Mouse (Mus musculus) lung, embryonic 14.5 days (tissue): ENCODE data around the gene Mrpl52. TPM values are rescaled to one million over a fixed set of nuclear protein-coding genes. Genes with fewer than 3 reads are reported as not detected.

Source experiments
- ATAC-seq: fragments of 200-750 bp; cut with Nextera tagmentation; 2 replicates; pipeline ENCODE4 v1.8.0; 2017; ENCODE audit warnings: mild to moderate bottlenecking, moderate TSS enrichment, moderate library complexity; ENCODE audit not compliant: insufficient read depth
- DNase-seq: peaks from one replicate; pipeline ENCODE4 v3.0.0-alpha.2; 2015
- H3K27ac ChIP-seq: fragments of 300-500 bp; sonication (generic); 2 replicates; pipeline ENCODE4 v1.5.1; 2014; ENCODE audit warnings: low read depth, mild to moderate bottlenecking, moderate library complexity
- H3K27me3 ChIP-seq: fragments of 300-500 bp; sonication (generic); 2 replicates; pipeline ENCODE4 v1.6.1; 2014; ENCODE audit warnings: low read length, control low read depth; ENCODE audit not compliant: insufficient read depth
- H3K36me3 ChIP-seq: fragments of 300-500 bp; sonication (generic); 2 replicates; pipeline ENCODE4 v1.6.1; 2014; ENCODE audit warnings: control low read depth; ENCODE audit not compliant: insufficient read depth
- H3K4me1 ChIP-seq: fragments of 300-500 bp; sonication (generic); 2 replicates; pipeline ENCODE4 v1.6.1; 2014; ENCODE audit warnings: antibody characterized with exemption, control low read depth; ENCODE audit not compliant: insufficient read depth
- H3K4me2 ChIP-seq: fragments of 300-500 bp; sonication (generic); 2 replicates; pipeline ENCODE4 v1.6.1; 2014; ENCODE audit warnings: mild to moderate bottlenecking
- H3K4me3 ChIP-seq: fragments of 300-500 bp; sonication (generic); 2 replicates; pipeline ENCODE4 v1.5.1; 2014; ENCODE audit warnings: low read depth, low read length
- H3K9ac ChIP-seq: fragments of 300-500 bp; sonication (generic); 2 replicates; pipeline ENCODE4 v1.6.1; 2014
- H3K9me3 ChIP-seq: fragments of 300-500 bp; sonication (generic); 2 replicates; pipeline ENCODE4 v1.6.1; 2016; ENCODE audit warnings: low read depth, low read length, control low read depth
- CTCF ChIP-seq: IDR thresholded peaks from 2 replicates; pipeline ENCODE4 v1.5.1; 2016; ENCODE audit warnings: antibody characterized with exemption, low read depth
- WGBS: fragments of 180-500 bp; shearing (Covaris S2); extraction: QIAGEN DNeasy Blood & Tissue Kit; methylation state at CpG from one replicate; pipeline ENCODE4 v1.1.7; 2014; 5-methylcytosine and 5-hydroxymethylcytosine counted together
- polyA plus RNA-seq: library from polyadenylated mRNA; unstranded; fragments of >200 nt; fragmentation: Nextera tagmentation; extraction: Ambion mirVana; gene quantifications from 2 replicates; pipeline ENCODE4 v1.2.1, GENCODE M21; 2014

Gene Mrpl52
- polyA plus RNA-seq, 1 experiment from 2014 or later, result 274 TPM

DNA sequence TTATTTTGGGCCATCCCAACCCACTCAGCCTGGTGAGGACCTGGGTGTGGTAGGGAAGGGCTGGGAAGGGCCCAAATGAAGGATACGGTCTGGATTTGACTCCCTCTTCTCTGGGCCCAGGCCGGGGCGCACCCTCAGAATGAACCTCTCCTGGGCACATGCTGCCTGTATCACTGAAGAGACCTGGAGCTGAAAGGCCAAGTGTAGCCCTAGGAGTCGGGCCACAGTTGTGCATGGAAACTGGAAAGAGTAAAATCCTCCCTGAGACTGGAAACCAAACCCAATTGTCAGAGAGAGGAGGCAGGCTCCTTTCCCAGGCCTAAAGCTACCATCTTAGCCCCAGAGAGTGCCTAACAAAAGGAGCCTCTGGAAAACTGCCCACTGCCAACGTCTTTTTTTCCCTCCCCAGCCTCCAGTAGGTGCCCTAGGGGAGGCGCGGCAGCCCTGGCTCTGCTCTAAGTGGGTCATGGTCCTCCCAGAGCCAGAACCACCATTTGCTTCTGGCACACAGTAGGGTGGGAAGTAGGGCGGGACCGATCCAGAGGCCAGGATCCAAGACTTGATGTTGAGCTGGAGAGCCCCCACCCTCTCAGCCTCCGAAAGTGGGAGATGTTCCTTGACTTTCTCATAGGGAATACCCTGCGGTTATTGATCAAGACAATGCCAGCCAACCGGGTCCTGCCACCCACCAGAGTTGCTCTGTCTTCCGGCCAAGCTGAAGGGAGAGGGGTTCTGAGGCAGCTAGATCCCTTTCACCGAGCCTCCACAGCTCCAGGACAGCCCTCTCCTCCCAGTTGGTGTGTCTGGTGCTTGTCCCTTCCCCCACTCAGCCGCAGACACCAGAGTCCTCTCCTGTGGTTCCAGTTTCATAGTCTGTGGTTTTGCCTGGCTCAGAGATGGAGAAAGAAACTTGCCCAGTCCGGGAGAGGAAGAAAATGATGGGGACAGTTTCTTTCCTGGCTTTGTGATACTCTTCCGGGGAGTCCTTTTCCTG is 6.4 kb downstream of the Mrpl52 start:
- Histone ChIP-seq H3K4me1 (peaks cover 33% of the 10 kb centered on the region), H3K27ac (peak overlapping the region; percentile 99), H3K9ac (peak overlapping the region; percentile 98), H3K4me2 (peak overlapping the region; percentile 94), H3K27me3 (no peaks in the 10 kb centered on the region), H3K36me3 (peaks cover 37% of the 10 kb centered on the region), H3K9me3 (no peaks in the 10 kb centered on the region), H3K4me3 (peak overlapping the region; percentile 90)
- 20% methylated on average over 17 of the region's 17 CpGs for WGBS
- no peak for ATAC-seq
- no peak for TF ChIP-seq CTCF
- peak; percentile 53 for DNase-seq

DNA sequence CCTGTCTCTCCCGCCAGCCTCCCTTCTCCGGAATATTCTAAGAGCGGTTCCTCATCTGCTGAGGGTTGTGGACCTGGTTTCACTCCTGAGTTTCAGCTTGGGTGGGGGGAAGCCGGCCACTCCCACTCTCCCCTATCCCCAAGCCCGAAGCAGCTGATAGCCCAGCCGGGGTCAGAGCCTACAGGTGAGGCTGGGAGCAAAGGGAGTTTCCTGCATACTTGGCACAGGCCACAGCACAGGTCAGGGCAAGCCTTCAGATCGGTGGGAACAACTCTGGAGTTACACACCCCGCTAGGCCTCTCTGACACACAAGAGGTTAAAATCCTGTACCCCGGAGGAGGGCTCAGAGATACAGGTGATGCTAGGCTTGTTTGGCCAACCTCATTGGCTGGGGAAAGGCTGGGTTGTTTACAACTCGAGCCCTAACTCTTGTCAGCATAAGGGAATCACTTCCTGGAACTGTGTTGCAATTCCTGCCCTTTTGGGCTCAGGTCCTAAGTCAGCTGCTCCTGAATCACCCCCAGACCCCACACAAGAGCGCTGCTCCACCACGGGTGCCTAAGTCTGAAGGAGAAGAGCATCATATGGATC is 7.3 kb downstream of the Mrpl52 start:
- Histone ChIP-seq H3K4me1 (peaks cover 32% of the 10 kb centered on the region), H3K27ac (peak overlapping the region; percentile 99; the same call in 1 of the 2 replicates), H3K27me3 (no peaks in the 10 kb centered on the region), H3K36me3 (peaks cover 46% of the 10 kb centered on the region), H3K4me2 (peak overlapping the region; percentile 94), H3K9me3 (no peaks in the 10 kb centered on the region), H3K4me3 (peak overlapping the region; percentile 90), H3K9ac (peak overlapping the region; percentile 98)
- no peak for TF ChIP-seq CTCF
- ATAC-seq (no peak), DNase-seq (no peak)
- 46% methylated on average over 12 of the region's 12 CpGs for WGBS

DNA sequence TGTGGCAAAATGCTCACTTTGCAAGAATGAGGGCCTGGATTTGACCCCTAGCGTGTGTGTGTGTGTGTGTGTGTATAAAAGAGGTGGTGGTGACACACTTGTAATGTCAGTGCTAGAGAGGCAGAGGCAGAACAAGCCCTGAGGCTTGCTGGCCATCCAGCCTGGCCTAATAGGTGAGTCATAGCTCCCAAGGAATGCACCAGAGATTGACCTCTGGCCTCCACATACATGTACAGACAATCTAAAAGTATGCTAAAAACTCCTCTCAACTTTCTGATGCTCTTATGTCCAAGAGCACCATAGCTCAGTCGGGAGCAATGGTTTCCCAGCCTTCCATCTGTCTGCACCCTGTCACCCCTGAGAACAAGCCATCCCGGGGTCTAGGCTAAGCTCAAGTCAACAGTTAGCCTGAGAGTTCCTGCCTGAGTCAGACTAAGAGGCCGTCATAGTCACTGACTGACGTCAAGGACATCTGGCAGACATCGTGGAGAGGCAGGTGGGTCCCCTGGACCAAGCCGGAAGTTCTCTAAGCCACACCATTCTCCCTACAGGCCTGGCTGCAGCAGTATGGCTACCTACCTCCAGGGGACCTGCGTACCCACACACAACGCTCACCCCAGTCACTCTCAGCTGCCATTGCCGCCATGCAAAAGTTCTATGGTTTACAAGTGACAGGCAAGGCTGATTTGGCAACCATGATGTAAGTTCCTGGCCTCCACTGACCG is 8.6 kb downstream of the Mrpl52 start:
- H3K4me2 ChIP-seq, result no peak overlapping the region
- no peak overlapping the region for H3K9ac ChIP-seq
- no peak overlapping the region for H3K4me3 ChIP-seq
- peaks cover 55% of the 10 kb centered on the region for H3K36me3 ChIP-seq
- TF ChIP-seq CTCF, result 0 out of 2 replicates have a peak, but pooled peaks have one; percentile 5
- no peak for ATAC-seq
- WGBS, result 72% methylated on average over 11 of the region's 11 CpGs
- H3K4me1 ChIP-seq, result peaks cover 21% of the 10 kb centered on the region
- H3K27ac ChIP-seq, result no peak overlapping the region
- no peak for DNase-seq
- H3K27me3 ChIP-seq, result no peaks in the 10 kb centered on the region
- no peaks in the 10 kb centered on the region for H3K9me3 ChIP-seq

DNA sequence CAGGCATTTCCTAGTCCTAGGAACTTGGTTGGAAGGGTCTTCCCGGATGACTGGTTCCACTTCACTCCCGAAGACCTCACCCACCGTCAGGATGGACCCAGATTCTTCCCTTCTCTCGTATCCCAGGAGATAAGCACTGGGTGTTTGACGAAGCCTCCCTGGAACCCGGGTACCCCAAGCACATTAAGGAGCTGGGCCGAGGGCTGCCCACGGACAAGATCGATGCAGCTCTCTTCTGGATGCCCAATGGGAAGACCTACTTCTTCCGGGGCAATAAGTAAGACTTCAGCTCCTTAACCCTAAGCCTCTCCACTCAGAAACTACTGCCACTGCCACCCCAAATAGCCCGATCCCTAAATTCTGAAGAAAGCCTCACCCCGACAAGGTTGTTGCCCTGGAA is 12.4 kb downstream of the Mrpl52 start:
- Histone ChIP-seq H3K27ac (no peak overlapping the region), H3K9me3 (no peaks in the 10 kb centered on the region), H3K36me3 (peaks cover 69% of the 10 kb centered on the region), H3K4me2 (no peak overlapping the region), H3K4me1 (peaks cover 11% of the 10 kb centered on the region), H3K4me3 (no peak overlapping the region), H3K27me3 (no peaks in the 10 kb centered on the region), H3K9ac (no peak overlapping the region)
- WGBS, result 84% methylated on average over 12 of the region's 12 CpGs
- no peak for TF ChIP-seq CTCF
- ATAC-seq (no peak), DNase-seq (no peak)

DNA sequence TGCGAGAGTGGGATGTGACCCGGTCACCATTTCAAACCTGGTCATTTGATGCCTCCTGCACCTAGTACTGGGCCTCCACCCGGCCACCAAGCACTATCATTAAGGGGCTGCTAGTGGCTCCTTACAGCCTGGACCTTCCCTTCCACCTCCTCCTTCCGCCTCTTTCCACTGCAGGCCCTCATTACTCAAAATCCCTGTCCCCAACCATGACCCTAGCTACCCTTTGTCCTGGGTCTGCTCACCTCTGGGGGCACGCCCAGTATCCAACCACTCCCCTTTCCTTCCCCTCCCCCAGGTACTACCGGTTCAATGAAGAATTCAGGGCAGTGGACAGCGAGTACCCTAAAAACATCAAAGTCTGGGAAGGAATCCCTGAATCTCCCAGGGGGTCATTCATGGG is 12.9 kb downstream of the Mrpl52 start:
- Histone ChIP-seq H3K27ac (no peak overlapping the region), H3K27me3 (no peaks in the 10 kb centered on the region), H3K4me2 (no peak overlapping the region), H3K4me3 (no peak overlapping the region), H3K9me3 (no peaks in the 10 kb centered on the region), H3K36me3 (peaks cover 71% of the 10 kb centered on the region), H3K9ac (no peak overlapping the region), H3K4me1 (peaks cover 6% of the 10 kb centered on the region)
- DNase-seq (no peak), ATAC-seq (no peak)
- no peak for TF ChIP-seq CTCF
- WGBS, result 66% methylated on average over 7 of the region's 7 CpGs

DNA sequence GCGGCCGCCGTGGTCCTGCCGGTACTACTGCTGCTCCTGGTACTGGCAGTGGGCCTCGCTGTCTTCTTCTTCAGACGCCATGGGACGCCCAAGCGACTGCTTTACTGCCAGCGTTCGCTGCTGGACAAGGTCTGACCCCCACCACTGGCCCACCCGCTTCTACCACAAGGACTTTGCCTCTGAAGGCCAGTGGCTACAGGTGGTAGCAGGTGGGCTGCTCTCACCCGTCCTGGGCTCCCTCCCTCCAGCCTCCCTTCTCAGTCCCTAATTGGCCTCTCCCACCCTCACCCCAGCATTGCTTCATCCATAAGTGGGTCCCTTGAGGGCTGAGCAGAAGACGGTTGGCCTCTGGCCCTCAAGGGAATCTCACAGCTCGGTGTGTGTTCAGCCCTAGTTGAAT is 13.8 kb downstream of the Mrpl52 start:
- H3K4me1 ChIP-seq, result no peaks in the 10 kb centered on the region; the same call in 1 of the 2 replicates
- ATAC-seq, result no peak
- no peak for DNase-seq
- H3K9me3 ChIP-seq, result no peaks in the 10 kb centered on the region
- H3K4me2 ChIP-seq, result no peak overlapping the region
- no peak overlapping the region for H3K9ac ChIP-seq
- no peak overlapping the region for H3K27ac ChIP-seq
- no peak overlapping the region for H3K4me3 ChIP-seq
- 87% methylated on average over 14 of the region's 14 CpGs for WGBS
- peaks cover 70% of the 10 kb centered on the region for H3K36me3 ChIP-seq
- H3K27me3 ChIP-seq, result no peaks in the 10 kb centered on the region
- TF ChIP-seq CTCF, result no peak
